Mouse (Mus musculus) bone marrow, adult 2 months (tissue): ENCODE results near the gene 2610507B11Rik.

Source experiments
- CTCF ChIP-seq: fragments of 200-500 bp; IDR thresholded peaks from 2 replicates; pipeline ENCODE4 v1.5.1; 2011; ENCODE audit warnings: low read length, control low read depth; ENCODE audit not compliant: control insufficient read depth, insufficient read depth
- POLR2A ChIP-seq: fragments of 200-500 bp; IDR thresholded peaks from 2 replicates; pipeline ENCODE4 v1.6.1; 2011; ENCODE audit warnings: low read depth, mild to moderate bottlenecking, control low read depth, low read length, borderline replicate concordance; ENCODE audit not compliant: control insufficient read depth

DNA sequence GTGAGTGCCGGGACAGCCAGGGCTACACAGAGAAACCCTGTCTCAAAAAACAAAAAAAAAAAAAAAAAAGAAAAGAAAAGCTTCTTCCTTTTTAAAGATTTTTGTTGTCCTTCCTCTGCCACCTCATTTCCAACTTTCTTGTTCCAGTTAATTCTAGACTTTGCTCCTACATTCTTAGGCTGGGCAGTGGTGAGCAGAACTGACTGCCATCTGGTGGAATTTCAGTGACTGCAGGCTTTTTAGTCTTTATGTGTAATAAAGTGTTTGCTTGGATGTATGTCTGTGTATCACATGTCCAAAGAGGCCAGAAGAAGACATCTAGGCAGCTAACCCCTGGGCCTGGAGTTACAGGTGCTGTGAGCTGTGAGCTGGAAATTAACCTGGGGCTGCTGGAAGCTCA lies 4.9 kb upstream of the 2610507B11Rik start:
- TF ChIP-seq CTCF (no peak), POLR2A (no peak)
